Mouse (Mus musculus): ENCODE measurements at regions not wholly inside any gene's neighbourhood (a gene's known extent, or its start where the extent isn't known, plus 50 kb on each side); places are given as distances from the start of the nearest gene placed in this dataset.
"Not testable (repeated sequence)": the region's sequence is repeated elsewhere in the genome, so short reads cannot be mapped to it uniquely, and the experiment has no call there.

- DNase-seq (ENCODE audit: low read depth, low spot score): no peak
These were observed 1878.9 kb upstream of the Flrt2 start for GRCm38 (mm10) chr12:93812963-93813733.

GRCm38 (mm10) chr12:93850944-93851520 lies 1841.0 kb upstream of the Flrt2 start:
- no peak for DNase-seq (ENCODE audit: low read depth, low spot score)

GRCm38 (mm10) chr12:93851660-93852059 lies 1840.4 kb upstream of the Flrt2 start:
- no peak for DNase-seq (ENCODE audit: low read depth, low spot score)

- no peak for DNase-seq (ENCODE audit: low read depth, low spot score)
These were observed 1806.1 kb upstream of the Flrt2 start for GRCm38 (mm10) chr12:93885946-93886345.

GRCm38 (mm10) chr12:93890109-93890508 lies 1801.9 kb upstream of the Flrt2 start:
- no peak for DNase-seq (ENCODE audit: low read depth, low spot score)

- not testable (repeated sequence) for DNase-seq (ENCODE audit: low read depth, low spot score)
These were observed 1763.3 kb upstream of the Flrt2 start for GRCm38 (mm10) chr12:93928541-93929238.

GRCm38 (mm10) chr12:93929239-93929563 lies 1762.8 kb upstream of the Flrt2 start:
- not testable (repeated sequence) for DNase-seq (ENCODE audit: low read depth, low spot score)

GRCm38 (mm10) chr12:93930242-93930641 lies 1761.8 kb upstream of the Flrt2 start:
- DNase-seq (ENCODE audit: low read depth, low spot score): not testable (repeated sequence)

GRCm38 (mm10) chr12:93960869-93961268 lies 1731.2 kb upstream of the Flrt2 start:
- DNase-seq (ENCODE audit: low read depth, low spot score): no peak

GRCm38 (mm10) chr12:93981307-93981706 lies 1710.7 kb upstream of the Flrt2 start:
- no peak for DNase-seq (ENCODE audit: low read depth, low spot score)

- DNase-seq (ENCODE audit: low read depth, low spot score): no peak
These were observed 1700.5 kb upstream of the Flrt2 start for GRCm38 (mm10) chr12:93991531-93991930.

- DNase-seq (ENCODE audit: low read depth, low spot score): no peak
These were observed 1698.2 kb upstream of the Flrt2 start for GRCm38 (mm10) chr12:93993875-93994274.

GRCm38 (mm10) chr12:94015946-94016345 lies 1676.1 kb upstream of the Flrt2 start:
- no peak for DNase-seq (ENCODE audit: low read depth, low spot score)

GRCm38 (mm10) chr12:94031364-94031763 lies 1660.7 kb upstream of the Flrt2 start:
- DNase-seq (ENCODE audit: low read depth, low spot score): no peak

GRCm38 (mm10) chr12:94047972-94048371 lies 1644.1 kb upstream of the Flrt2 start:
- no peak for DNase-seq (ENCODE audit: low read depth, low spot score)

GRCm38 (mm10) chr12:94057767-94058166 lies 1634.3 kb upstream of the Flrt2 start:
- DNase-seq (ENCODE audit: low read depth, low spot score): no peak

- no peak for DNase-seq (ENCODE audit: low read depth, low spot score)
These were observed 1632.4 kb upstream of the Flrt2 start for GRCm38 (mm10) chr12:94059641-94060040.

- no peak for DNase-seq (ENCODE audit: low read depth, low spot score)
These were observed 1631.7 kb upstream of the Flrt2 start for GRCm38 (mm10) chr12:94060336-94060735.

GRCm38 (mm10) chr12:94066444-94067152 lies 1625.4 kb upstream of the Flrt2 start:
- DNase-seq (ENCODE audit: low read depth, low spot score): no peak

- DNase-seq (ENCODE audit: low read depth, low spot score): no peak
These were observed 1621.0 kb upstream of the Flrt2 start for GRCm38 (mm10) chr12:94070940-94071505.

- no peak for DNase-seq (ENCODE audit: low read depth, low spot score)
These were observed 1586.4 kb upstream of the Flrt2 start for GRCm38 (mm10) chr12:94105582-94106162.
